Mouse (Mus musculus) stomach, postnatal 0 days (tissue): ENCODE data around the gene S1pr1.

Experiments
- CTCF ChIP-seq: IDR thresholded peaks from 2 replicates; pipeline ENCODE4 v1.5.1; 2016; ENCODE audit warnings: antibody characterized with exemption, low read depth, mild to moderate bottlenecking, moderate library complexity
- EP300 ChIP-seq: optimal IDR thresholded peaks from 2 replicates; pipeline ENCODE3; 2016; ENCODE audit warnings: antibody characterized with exemption

GRCm38 (mm10) chr3:115682328-115683088 is 32.4 kb downstream of the S1pr1 start:
- TF ChIP-seq EP300: no peak
- TF ChIP-seq CTCF: no peak
